Mouse (Mus musculus) intestine, embryonic 16.5 days (tissue): Measurements from ENCODE around the gene Klhl25. TPM values are rescaled to one million over a fixed set of nuclear protein-coding genes. Genes with fewer than 3 reads are reported as not detected.
"Not testable (repeated sequence)": the region's sequence is repeated elsewhere in the genome, so short reads cannot be mapped to it uniquely, and the experiment has no call there.

ENCODE experiments used
- ATAC-seq: fragments of 200-750 bp; cut with Nextera tagmentation; 2 replicates; pipeline ENCODE4 v1.8.0; 2017; ENCODE audit warnings: moderate TSS enrichment, moderate library complexity
- H3K27ac ChIP-seq: fragments of 300-500 bp; sonication (generic); 2 replicates; pipeline ENCODE4 v1.5.1; 2014; ENCODE audit warnings: mild to moderate bottlenecking, low read length
- H3K27me3 ChIP-seq: fragments of 300-500 bp; sonication (generic); replicated peaks from 2 replicates; pipeline ENCODE4 v1.6.1; 2014; ENCODE audit warnings: low read length, control low read depth, mixed read lengths; ENCODE audit not compliant: control insufficient read depth, insufficient read depth
- H3K36me3 ChIP-seq: fragments of 300-500 bp; sonication (generic); 2 replicates; pipeline ENCODE4 v1.6.1; 2014; ENCODE audit warnings: low read length, control low read depth; ENCODE audit not compliant: control insufficient read depth, insufficient read depth
- H3K4me1 ChIP-seq: fragments of 300-500 bp; sonication (generic); 2 replicates; pipeline ENCODE4 v1.6.1; 2014; ENCODE audit warnings: low read length, control low read depth, mixed read lengths; ENCODE audit not compliant: control insufficient read depth, insufficient read depth
- H3K4me2 ChIP-seq: fragments of 300-500 bp; sonication (generic); 2 replicates; pipeline ENCODE4 v1.6.1; 2014; ENCODE audit warnings: low read depth, low read length, control low read depth
- H3K4me3 ChIP-seq: fragments of 300-500 bp; sonication (generic); 2 replicates; pipeline ENCODE4 v1.5.1; 2014; ENCODE audit warnings: mild to moderate bottlenecking, low read length
- H3K9ac ChIP-seq: fragments of 300-500 bp; sonication (generic); 2 replicates; pipeline ENCODE4 v1.6.1; 2014; ENCODE audit warnings: low read depth, low read length
- H3K9me3 ChIP-seq: fragments of 300-500 bp; sonication (generic); 2 replicates; pipeline ENCODE4 v1.6.1; 2016; ENCODE audit warnings: low read length, control low read depth; ENCODE audit not compliant: control insufficient read depth
- WGBS: fragments of 180-500 bp; shearing (Covaris S2); extraction: QIAGEN DNeasy Blood & Tissue Kit; methylation state at CpG from one replicate; pipeline ENCODE4 v1.1.7; 2014; 5-methylcytosine and 5-hydroxymethylcytosine counted together
- polyA plus RNA-seq: library from polyadenylated mRNA; unstranded; fragments of >200 nt; fragmentation: Nextera tagmentation; extraction: Ambion mirVana; gene quantifications from 2 replicates; pipeline ENCODE4 v1.2.1, GENCODE M21; 2015

Klhl25 gene
- polyA plus RNA-seq, 1 experiment from 2014 or later: 10.4 TPM

DNA sequence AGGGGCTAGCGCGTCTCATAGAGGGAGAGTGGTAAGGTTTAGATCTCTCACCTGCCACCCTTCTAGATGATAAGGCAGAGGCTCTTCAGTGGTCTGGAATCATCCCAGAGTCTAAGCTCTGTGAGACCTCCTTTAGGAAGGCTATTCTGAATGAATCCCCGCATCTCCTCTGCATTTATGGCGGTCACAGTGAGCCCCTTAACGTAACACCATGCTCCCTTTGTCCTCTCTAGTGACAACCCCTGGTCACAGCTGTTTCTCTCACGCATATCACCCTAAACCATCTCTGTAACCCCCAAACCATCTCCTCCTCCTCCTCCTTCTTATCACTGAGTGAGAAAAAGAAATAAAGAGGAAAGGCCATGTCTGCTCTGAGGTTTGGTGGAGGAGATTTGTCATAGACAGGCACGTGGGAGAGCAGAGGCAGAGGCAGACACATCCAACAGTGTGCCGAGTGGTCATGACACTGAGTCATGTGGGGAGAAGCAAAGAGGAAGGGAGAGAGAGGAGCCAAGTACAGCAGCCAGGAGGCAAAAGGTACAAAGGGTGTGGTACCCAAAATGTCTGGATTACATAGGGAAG is 25.9 kb upstream of the Klhl25 start:
- H3K4me1 ChIP-seq: 0 out of 2 replicates have a peak, but pooled peaks cover 3% of the 10 kb centered on the region
- no peak overlapping the region for H3K27ac ChIP-seq
- no peaks in the 10 kb centered on the region for H3K36me3 ChIP-seq
- no peak overlapping the region for H3K4me2 ChIP-seq
- no peak overlapping the region for H3K9ac ChIP-seq
- ATAC-seq: no peak
- no peak overlapping the region for H3K4me3 ChIP-seq
- WGBS: 81% methylated on average over 8 of the region's 8 CpGs
- no peaks in the 10 kb centered on the region for H3K9me3 ChIP-seq
- no peaks in the 10 kb centered on the region for H3K27me3 ChIP-seq

- H3K4me3 ChIP-seq: no peak overlapping the region
- H3K36me3 ChIP-seq: no peaks in the 10 kb centered on the region
- no peak overlapping the region for H3K27ac ChIP-seq
- no peak for ATAC-seq
- no peak overlapping the region for H3K4me2 ChIP-seq
- no peaks in the 10 kb centered on the region for H3K9me3 ChIP-seq
- H3K9ac ChIP-seq: no peak overlapping the region
- H3K27me3 ChIP-seq: no peaks in the 10 kb centered on the region
- H3K4me1 ChIP-seq: 0 out of 2 replicates have a peak, but pooled peaks cover 3% of the 10 kb centered on the region
- WGBS: 61% methylated on average over 2 of the region's 2 CpGs
Observed at GRCm38 (mm10) chr7:75823071-75823470, 25.0 kb upstream of the Klhl25 start.

- Histone ChIP-seq H3K9ac (no peak overlapping the region), H3K36me3 (no peaks in the 10 kb centered on the region), H3K4me1 (0 out of 2 replicates have a peak, but pooled peaks cover 3% of the 10 kb centered on the region), H3K4me2 (no peak overlapping the region), H3K27ac (no peak overlapping the region), H3K4me3 (no peak overlapping the region), H3K9me3 (no peaks in the 10 kb centered on the region), H3K27me3 (no peaks in the 10 kb centered on the region)
- WGBS: 30% methylated on average over 4 of the region's 4 CpGs
- no peak for ATAC-seq
Observed at GRCm38 (mm10) chr7:75826360-75827103, 21.6 kb upstream of the Klhl25 start.

- no peaks in the 10 kb centered on the region for H3K9me3 ChIP-seq
- no peak overlapping the region for H3K4me3 ChIP-seq
- H3K36me3 ChIP-seq: no peaks in the 10 kb centered on the region
- no peak overlapping the region for H3K27ac ChIP-seq
- 87% methylated on average over 1 of the region's 1 CpGs for WGBS
- H3K4me1 ChIP-seq: 0 out of 2 replicates have a peak, but pooled peaks cover 3% of the 10 kb centered on the region
- no peak overlapping the region for H3K9ac ChIP-seq
- peak; percentile 34 for ATAC-seq
- H3K27me3 ChIP-seq: no peaks in the 10 kb centered on the region
- no peak overlapping the region for H3K4me2 ChIP-seq
Observed at GRCm38 (mm10) chr7:75827357-75827756, 20.8 kb upstream of the Klhl25 start.

- Histone ChIP-seq H3K4me3 (no peak overlapping the region), H3K9ac (no peak overlapping the region), H3K27me3 (no peaks in the 10 kb centered on the region), H3K4me2 (no peak overlapping the region), H3K4me1 (0 out of 2 replicates have a peak, but pooled peaks cover 3% of the 10 kb centered on the region), H3K27ac (no peak overlapping the region), H3K9me3 (no peaks in the 10 kb centered on the region), H3K36me3 (no peaks in the 10 kb centered on the region)
- 26% methylated on average over 10 of the region's 10 CpGs for WGBS
- peak; percentile 85 for ATAC-seq
Observed at GRCm38 (mm10) chr7:75827850-75828249, 20.3 kb upstream of the Klhl25 start.

DNA sequence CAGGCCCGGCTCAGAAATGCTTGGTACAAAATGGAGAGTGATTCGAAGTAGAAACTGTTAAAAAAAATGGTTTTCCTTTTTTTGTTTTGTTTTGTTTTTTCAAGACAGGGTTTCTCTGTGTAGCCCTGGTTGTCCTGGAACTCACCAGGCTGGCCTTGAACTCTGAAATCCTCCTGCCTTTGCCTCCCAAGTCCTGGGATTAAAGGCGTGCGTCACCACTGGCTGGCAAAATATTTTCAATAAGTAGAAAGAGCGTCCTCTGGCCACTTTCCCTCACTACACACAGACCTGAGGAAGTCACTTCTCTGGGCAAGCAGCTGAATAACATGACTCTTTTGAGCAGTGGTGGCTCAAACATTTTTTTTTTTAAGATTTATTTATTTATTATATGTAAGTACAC is 19.6 kb upstream of the Klhl25 start:
- no peak overlapping the region for H3K27ac ChIP-seq
- no peak overlapping the region for H3K4me2 ChIP-seq
- 0 out of 2 replicates have a peak, but pooled peaks cover 3% of the 10 kb centered on the region for H3K4me1 ChIP-seq
- no peak overlapping the region for H3K4me3 ChIP-seq
- H3K27me3 ChIP-seq: no peaks in the 10 kb centered on the region
- no peak overlapping the region for H3K9ac ChIP-seq
- no peaks in the 10 kb centered on the region for H3K36me3 ChIP-seq
- ATAC-seq: no peak
- WGBS: 79% methylated on average over 5 of the region's 5 CpGs
- H3K9me3 ChIP-seq: no peaks in the 10 kb centered on the region

- peak; percentile 75 for ATAC-seq
- H3K4me2 ChIP-seq: no peak overlapping the region
- H3K27ac ChIP-seq: no peak overlapping the region
- no peak overlapping the region for H3K4me3 ChIP-seq
- no peaks in the 10 kb centered on the region for H3K36me3 ChIP-seq
- H3K27me3 ChIP-seq: no peaks in the 10 kb centered on the region
- 0 out of 2 replicates have a peak, but pooled peaks cover 3% of the 10 kb centered on the region for H3K4me1 ChIP-seq
- 71% methylated on average over 6 of the region's 6 CpGs for WGBS
- no peaks in the 10 kb centered on the region for H3K9me3 ChIP-seq
- H3K9ac ChIP-seq: no peak overlapping the region
Observed at GRCm38 (mm10) chr7:75830251-75831060, 17.7 kb upstream of the Klhl25 start.

DNA sequence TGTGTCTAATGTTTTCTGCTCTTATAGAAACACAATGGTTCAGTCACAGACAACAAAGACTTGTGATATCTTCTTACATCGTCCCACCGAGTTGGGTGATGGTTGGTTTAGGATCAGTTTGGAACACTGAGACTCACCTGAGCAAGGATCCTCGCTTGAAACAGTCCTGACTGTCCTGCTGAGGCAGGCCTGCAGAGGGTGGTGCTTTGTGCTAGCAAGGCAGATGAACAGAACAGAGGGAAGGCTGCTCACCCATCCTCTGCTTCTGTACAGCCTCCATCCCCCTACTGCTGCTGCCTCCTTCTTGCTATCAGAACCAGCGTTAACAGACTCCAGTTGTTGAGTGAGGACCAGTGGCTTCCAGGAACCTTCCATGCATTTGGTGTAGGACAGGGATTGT is 14.2 kb upstream of the Klhl25 start:
- H3K27me3 ChIP-seq, H3K4me1 ChIP-seq, ATAC-seq, H3K9me3 ChIP-seq, H3K9ac ChIP-seq, H3K27ac ChIP-seq, H3K4me3 ChIP-seq, H3K36me3 ChIP-seq, H3K4me2 ChIP-seq: not testable (repeated sequence)
- WGBS: 79% methylated on average over 3 of the region's 4 CpGs

DNA sequence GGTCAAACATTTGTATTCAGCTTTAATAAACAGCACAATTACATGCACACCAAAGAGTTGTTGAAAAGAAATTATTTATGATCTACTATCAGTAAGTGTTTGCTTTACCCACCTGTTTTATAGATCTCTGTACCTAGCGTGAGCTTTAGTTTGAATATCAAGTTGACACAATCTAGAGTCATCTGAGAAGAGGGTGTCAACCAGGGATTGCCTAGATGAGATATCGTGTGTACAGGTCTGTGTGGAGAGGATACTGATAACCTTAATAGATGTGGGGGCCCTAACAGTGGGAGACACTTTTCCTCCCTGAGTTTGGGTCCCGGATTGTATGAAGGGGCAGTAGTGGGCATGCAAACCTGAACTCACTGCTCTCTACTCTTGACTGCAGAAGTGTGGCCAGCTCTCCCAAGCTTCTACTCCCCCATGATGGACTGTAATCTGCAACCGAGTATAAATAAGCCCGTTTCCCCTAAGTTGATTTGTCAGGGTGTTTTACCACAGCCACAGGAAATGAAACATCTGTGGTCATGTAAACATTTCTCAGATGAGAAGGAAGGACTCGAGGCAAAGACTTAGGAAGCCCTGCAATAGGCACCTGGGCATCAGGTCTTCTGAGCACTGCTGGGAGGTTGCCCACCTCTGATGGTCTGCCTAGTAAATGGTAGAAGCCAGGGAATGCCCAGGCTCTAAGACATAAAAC is 13.0 kb upstream of the Klhl25 start:
- peak; percentile 21; the same call in 1 of the 2 replicates for ATAC-seq

More for the DNA sequence above, 13.0 kb upstream of the Klhl25 start:
- H3K9ac ChIP-seq, H3K27me3 ChIP-seq, H3K36me3 ChIP-seq, H3K9me3 ChIP-seq, H3K4me2 ChIP-seq, H3K4me3 ChIP-seq, H3K4me1 ChIP-seq, H3K27ac ChIP-seq: not testable (repeated sequence)
- WGBS: 38% methylated on average over 3 of the region's 6 CpGs
